Mouse (Mus musculus) heart, adult 18-20 months (tissue): ENCODE results near the gene Gm10318. TPM values are rescaled to one million over a fixed set of nuclear protein-coding genes. Genes with fewer than 3 reads are reported as not detected.
A peak's percentile ranks its signal among the peaks of the same experiment; 100 is the strongest.

Experiments
- DNase-seq, 2 experiments: peaks; one replicate each; pipeline ENCODE4 v3.0.0; 2021 to 2022; ENCODE audit warnings: mixed read lengths in 1 of 2
- long read RNA-seq, 2 experiments: library from polyadenylated mRNA; stranded (forward); transcript quantifications; one replicate each; pipeline ENCODE4 v2.0.0; 2021
- total RNA-seq, 2 experiments: library from RNA; stranded (reverse); gene quantifications; 2 replicates each; pipeline ENCODE4 v1.2.3; 2021

The Gm10318 gene
- not detected for total RNA-seq
- long read RNA-seq, experiment 1 = 0 reads
- long read RNA-seq, experiment 2 = 0 reads

DNA sequence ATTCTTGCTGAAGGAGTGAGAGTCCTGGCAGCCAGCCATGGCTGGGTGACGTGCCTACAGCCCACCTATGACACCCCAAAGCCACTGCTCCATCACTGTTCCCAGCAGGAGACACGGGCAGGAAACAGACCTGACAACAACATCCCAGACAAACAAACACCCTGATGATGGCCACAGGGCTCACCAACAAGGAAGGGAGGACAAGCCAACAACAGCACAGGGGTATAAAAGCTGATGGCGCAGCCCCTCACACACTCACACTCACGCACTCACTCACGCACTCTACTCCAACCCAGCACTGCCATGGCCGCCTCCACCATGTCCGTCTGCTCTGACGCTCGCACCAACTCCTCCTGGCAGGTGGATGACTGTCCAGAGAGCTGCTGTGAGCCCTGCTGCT is at the start of gene Gm10318:
Gene Gm10318, plus strand, starts transcription at position 301 of the 400 bp plus-strand sequence.
- no peak for DNase-seq

- DNase-seq = no peak
These were observed 48.6 kb upstream of the Gm10318 start for GRCm38 (mm10) chr10:77804095-77804494.

DNA sequence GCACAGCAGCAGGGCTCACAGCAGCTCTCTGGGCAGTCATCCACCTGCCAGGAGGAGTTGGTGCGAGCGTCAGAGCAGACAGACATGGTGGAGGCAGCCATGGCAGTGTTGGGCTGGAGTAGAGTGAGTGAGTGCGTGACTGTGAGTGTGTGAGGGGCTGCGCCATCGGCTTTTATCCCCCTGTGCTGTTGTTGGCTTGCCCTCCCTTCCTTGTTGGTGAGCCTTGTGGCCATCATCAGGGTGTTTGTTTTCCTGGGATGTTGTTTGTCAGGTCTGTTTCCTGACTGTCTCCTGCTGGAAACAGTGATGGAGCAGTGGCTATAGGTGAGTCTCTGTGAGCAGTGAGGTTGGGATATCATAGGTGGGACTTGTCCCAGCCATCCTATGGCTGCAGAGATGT is 40.9 kb upstream of the Gm10318 start, which contains the start of gene Gm9507:
Gene Gm9507, minus strand, starts transcription at position 101 of the 400 bp plus-strand sequence.
- no peak for DNase-seq

GRCm38 (mm10) chr10:77814382-77814781 is 38.3 kb upstream of the Gm10318 start, which contains the start of gene Gm2696:
Gm2696 (plus strand) TSS chr10:77814682.
- no peak for DNase-seq

- DNase-seq = peak in 1 of 2 experiments; percentile 31
These were observed 37.1 kb upstream of the Gm10318 start for GRCm38 (mm10) chr10:77815514-77815913.

- no peak for DNase-seq
These were observed 34.1 kb upstream of the Gm10318 start for GRCm38 (mm10) chr10:77818523-77818922.

- DNase-seq = no peak
These were observed 33.5 kb upstream of the Gm10318 start for GRCm38 (mm10) chr10:77819203-77819602.

DNA sequence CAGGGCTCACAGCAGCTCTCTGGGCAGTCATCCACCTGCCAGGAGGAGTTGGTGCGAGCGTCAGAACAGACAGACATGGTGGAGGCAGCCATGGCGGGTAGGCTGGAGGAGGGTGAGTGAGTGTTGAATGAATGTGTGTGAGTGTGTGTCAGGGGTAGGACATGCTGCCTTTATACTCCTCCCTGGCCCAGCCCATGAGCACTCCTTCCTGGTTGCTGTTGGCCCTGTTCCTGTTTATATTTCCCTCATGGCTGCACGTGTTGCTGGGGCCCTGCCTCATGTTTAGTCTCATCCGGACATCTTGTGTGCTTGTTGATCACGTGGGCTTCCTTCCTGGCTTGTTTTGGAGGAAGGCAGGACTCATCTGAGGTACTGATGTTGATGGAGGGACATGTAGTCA is 25.7 kb upstream of the Gm10318 start, which contains the start of gene Krtap10-4:
Gene Krtap10-4, minus strand, starts transcription at position 145 of the 400 bp plus-strand sequence.
- no peak for DNase-seq

DNA sequence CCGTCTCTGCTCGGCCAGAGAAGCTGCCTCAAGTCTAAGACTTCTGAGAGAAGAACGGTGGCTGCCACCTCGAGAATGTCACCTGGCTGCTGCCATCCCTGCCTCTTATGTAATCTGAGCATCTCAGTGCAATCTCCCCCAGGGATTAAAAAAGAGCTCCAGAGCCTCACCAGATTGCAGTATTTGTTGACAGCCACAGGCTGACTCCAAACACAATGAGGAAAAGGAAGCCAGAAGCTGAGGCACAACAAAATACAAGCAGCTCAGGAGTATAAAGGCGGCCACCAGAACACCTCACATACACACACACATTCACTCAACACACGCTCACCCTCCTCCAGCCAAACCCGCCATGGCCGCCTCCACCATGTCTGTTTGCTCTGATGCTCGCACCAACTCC is 17.0 kb upstream of the Gm10318 start, which contains the start of gene Krtap10-10:
Gene Krtap10-10, plus strand, starts transcription at position 301 of the 400 bp plus-strand sequence.
- no peak for DNase-seq

GRCm38 (mm10) chr10:77839006-77839405 is 13.7 kb upstream of the Gm10318 start:
- no peak for DNase-seq

GRCm38 (mm10) chr10:77846503-77846902 is 6.2 kb upstream of the Gm10318 start, which contains the start of gene Gm36176:
Gm36176 (plus strand) TSS chr10:77846803.
- no peak for DNase-seq

DNA sequence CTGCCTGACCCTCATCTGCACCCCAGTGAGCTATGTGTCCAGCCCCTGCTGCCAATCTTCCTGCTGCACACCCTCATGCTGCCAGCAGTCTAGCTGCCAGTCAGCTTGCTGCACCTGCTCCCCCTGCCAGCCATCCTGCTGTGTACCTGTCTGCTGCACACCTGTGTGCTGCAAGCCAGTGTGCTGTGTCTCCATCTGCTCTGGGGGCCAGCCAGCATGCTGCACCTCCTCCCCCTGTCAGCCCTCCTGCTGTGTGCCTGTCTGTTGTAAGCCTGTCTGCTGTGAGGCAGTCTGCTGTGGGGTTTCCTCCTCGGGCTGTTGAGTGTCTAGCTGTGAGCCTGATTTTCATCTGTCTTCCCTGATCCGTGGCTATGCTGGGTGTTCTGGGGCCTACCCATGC is 5.7 kb upstream of the Gm10318 start:
- no peak for DNase-seq

DNA sequence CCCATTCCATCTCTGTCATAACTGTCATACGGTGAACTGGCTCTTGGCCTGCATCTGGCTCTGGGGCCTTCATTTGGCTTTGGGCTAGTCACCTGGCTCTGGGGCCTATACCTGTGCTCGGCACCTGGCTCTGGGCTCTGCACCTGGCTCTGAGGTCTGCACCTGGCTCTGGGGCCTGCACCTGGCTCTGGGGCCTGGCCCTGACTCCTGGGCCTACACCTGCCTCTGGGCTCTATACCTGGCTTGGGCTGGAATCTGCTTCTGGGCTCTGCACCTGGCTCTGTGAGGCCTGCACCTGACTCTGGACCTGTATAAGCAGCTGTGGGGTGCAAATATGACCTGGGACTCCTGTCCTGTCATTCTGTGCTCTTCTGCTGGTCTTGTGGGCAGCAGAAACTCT is 5.1 kb upstream of the Gm10318 start:
- no peak for DNase-seq

DNA sequence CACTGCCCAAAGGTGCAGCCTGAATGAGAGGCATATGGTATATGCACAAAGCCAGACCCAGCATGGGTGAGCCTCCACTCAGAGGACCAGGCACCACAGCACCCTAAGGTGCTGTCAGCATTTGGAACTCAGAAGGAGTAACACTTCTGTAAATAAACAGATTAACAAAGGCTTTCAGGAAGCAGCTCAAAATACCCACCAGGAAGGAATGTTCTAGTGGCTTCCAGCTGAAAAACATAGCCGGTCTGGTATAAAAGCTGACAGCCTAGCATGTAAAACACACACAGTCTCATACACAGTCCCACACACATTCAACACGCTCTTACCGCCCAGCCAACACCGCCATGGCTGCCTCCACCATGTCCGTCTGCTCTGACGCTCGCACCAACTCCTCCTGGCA is 9.0 kb downstream of the Gm10318 start, which contains the start of gene Gm3285:
Gene Gm3285, plus strand, starts transcription at position 301 of the 400 bp plus-strand sequence.
- no peak for DNase-seq

- peak; percentile 7 to 8 for DNase-seq
These were observed 11.6 kb downstream of the Gm10318 start for GRCm38 (mm10) chr10:77864067-77864761.

DNA sequence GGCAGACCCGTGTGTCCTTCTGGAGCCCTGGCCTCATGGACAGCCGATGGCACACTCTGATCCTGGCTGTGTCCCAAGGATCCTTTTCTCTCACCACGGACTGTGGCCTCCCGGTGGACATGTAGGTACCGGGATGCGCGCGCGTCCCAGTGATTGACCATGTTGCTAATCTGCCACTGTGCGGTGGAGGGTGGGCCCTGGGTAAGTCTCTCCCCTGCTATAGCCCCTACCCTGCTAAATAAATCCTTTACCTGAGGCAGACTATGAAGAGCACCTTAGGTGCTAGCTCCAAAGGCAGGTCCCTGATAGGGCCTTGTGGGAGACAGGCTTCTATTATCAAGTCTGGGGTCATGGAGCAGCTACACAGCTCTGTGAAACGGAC is 12.1 kb downstream of the Gm10318 start:
- no peak for DNase-seq

- no peak for DNase-seq
These were observed 14.9 kb downstream of the Gm10318 start for GRCm38 (mm10) chr10:77867546-77867945.

- DNase-seq = no peak
These were observed 17.0 kb downstream of the Gm10318 start for GRCm38 (mm10) chr10:77869651-77870050.

DNA sequence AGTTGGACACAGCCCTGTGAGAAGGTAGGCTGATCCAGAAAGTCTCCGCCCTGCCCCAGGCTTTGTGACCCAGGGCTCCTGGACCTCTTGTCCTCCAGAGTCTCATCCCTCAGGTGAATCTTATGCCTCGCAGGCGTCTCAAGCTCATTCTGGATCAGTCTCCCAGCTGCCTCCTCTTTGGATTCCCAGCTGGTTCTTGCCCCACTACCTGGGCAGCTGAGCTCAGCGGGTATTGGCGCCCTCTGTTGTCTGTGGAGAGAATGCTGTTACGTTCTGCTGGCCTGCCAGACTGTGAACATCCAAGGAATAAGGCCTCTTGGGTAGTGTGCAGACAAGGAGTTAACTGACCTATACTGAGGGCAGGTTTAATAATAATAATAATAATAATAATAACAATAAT is 26.3 kb downstream of the Gm10318 start:
- peak; percentile 26 to 56 for DNase-seq

GRCm38 (mm10) chr10:77880305-77880704 is 27.6 kb downstream of the Gm10318 start:
- no peak for DNase-seq

DNA sequence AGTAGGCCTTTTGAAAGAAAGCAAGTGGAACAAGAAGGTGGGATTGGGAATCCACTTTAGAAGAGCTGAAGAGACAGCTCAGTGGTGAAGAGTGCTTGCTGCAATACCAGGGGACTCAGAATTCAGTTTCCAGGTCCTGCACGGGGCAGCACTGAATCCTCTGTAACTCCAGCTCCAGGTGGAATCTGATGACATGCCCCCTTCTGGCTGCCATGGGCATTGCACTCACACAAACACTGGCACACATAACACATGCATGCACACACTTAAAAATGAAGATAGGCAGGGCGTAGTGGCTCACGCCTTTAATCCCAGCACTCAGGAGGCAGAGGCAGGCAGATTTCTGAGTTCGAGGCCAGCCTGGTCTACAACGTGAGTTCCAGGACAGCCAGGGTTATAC is 29.9 kb downstream of the Gm10318 start:
- no peak for DNase-seq

DNA sequence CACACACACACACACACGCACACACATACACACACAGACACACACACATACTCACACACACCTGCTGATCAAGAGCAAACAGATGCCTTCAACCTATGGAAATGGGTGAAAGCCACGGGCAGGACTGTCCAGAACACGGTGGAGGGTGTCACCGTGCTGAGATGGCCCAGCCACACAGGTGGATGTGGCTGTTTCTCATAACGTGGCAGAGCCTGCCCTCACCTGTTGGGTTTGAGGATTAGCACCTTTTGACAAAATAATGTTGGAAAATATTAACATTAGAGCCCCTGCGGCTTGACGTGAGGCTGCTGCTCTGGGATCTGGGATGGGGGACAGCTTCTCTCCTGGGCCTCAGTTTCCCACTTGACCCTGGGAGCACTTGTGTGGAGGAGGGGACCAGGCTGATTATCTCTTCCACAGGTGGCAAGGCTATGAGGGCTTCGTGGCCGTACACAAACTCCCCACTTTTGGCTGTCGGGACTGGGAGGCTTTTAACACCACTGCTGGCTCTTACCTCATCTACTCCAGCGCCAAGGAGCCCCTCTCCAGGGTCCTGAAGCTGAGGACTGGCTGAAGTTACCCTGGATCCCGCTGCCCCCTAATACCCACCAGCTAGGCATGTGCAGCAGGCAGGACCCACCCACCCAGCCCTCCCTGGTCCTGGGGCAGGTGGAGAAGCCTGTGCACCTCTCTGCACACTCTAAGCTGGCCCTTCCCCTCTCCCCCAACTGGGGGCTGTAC is 33.5 kb downstream of the Gm10318 start:
- no peak for DNase-seq

- DNase-seq = no peak
These were observed 38.4 kb downstream of the Gm10318 start for GRCm38 (mm10) chr10:77890987-77891565.
